Mouse (Mus musculus): ENCODE measurements at regions not wholly inside any gene's neighbourhood (a gene's known extent, or its start where the extent isn't known, plus 50 kb on each side); places are given as distances from the start of the nearest gene placed in this dataset.

- DNase-seq (ENCODE audit: low read depth in 2 of 2, low spot score in 2 of 2): no peak
Observed at GRCm38 (mm10) chr4:131083405-131083804, 139.2 kb downstream of the Matn1 start.

- no peak for DNase-seq (ENCODE audit: low read depth in 2 of 2, low spot score in 2 of 2)
Observed at GRCm38 (mm10) chr4:131097421-131097820, 153.2 kb downstream of the Matn1 start.

- DNase-seq (ENCODE audit: low read depth in 2 of 2, low spot score in 2 of 2): no peak
Observed at GRCm38 (mm10) chr4:131100093-131100795, 156.1 kb downstream of the Matn1 start.

GRCm38 (mm10) chr4:131100796-131101156 lies 156.6 kb downstream of the Matn1 start:
- no peak for DNase-seq (ENCODE audit: low read depth in 2 of 2, low spot score in 2 of 2)

GRCm38 (mm10) chr4:131102163-131102562 lies 158.0 kb downstream of the Matn1 start:
- no peak for DNase-seq (ENCODE audit: low read depth in 2 of 2, low spot score in 2 of 2)

GRCm38 (mm10) chr4:131107127-131107857 lies 163.1 kb downstream of the Matn1 start:
- no peak for DNase-seq (ENCODE audit: low read depth in 2 of 2, low spot score in 2 of 2)

GRCm38 (mm10) chr4:131112536-131112935 lies 168.4 kb downstream of the Matn1 start:
- DNase-seq (ENCODE audit: low read depth in 2 of 2, low spot score in 2 of 2): no peak

- no peak for DNase-seq (ENCODE audit: low read depth in 2 of 2, low spot score in 2 of 2)
Observed at GRCm38 (mm10) chr4:131113727-131114303, 169.6 kb downstream of the Matn1 start.

GRCm38 (mm10) chr4:131115247-131115646 lies 171.1 kb downstream of the Matn1 start:
- DNase-seq (ENCODE audit: low read depth in 2 of 2, low spot score in 2 of 2): no peak

GRCm38 (mm10) chr4:131118586-131118985 lies 174.4 kb downstream of the Matn1 start:
- no peak for DNase-seq (ENCODE audit: low read depth in 2 of 2, low spot score in 2 of 2)

GRCm38 (mm10) chr4:131119621-131120020 lies 175.4 kb downstream of the Matn1 start:
- no peak for DNase-seq (ENCODE audit: low read depth in 2 of 2, low spot score in 2 of 2)

GRCm38 (mm10) chr4:131120680-131121079 lies 176.5 kb downstream of the Matn1 start:
- DNase-seq (ENCODE audit: low read depth in 2 of 2, low spot score in 2 of 2): no peak

GRCm38 (mm10) chr4:131125975-131126374 lies 181.8 kb downstream of the Matn1 start:
- no peak for DNase-seq (ENCODE audit: low read depth in 2 of 2, low spot score in 2 of 2)

GRCm38 (mm10) chr4:131126901-131127300 lies 182.7 kb downstream of the Matn1 start:
- no peak for DNase-seq (ENCODE audit: low read depth in 2 of 2, low spot score in 2 of 2)

GRCm38 (mm10) chr4:131128646-131129045 lies 184.5 kb downstream of the Matn1 start:
- no peak for DNase-seq (ENCODE audit: low read depth in 2 of 2, low spot score in 2 of 2)

- DNase-seq (ENCODE audit: low read depth in 2 of 2, low spot score in 2 of 2): no peak
Observed at GRCm38 (mm10) chr4:131132201-131132600, 188.0 kb downstream of the Matn1 start.

- no peak for DNase-seq (ENCODE audit: low read depth in 2 of 2, low spot score in 2 of 2)
Observed at GRCm38 (mm10) chr4:131132781-131133180, 188.6 kb downstream of the Matn1 start.

GRCm38 (mm10) chr4:131135841-131136240 lies 191.7 kb downstream of the Matn1 start:
- DNase-seq (ENCODE audit: low read depth in 2 of 2, low spot score in 2 of 2): no peak

- DNase-seq (ENCODE audit: low read depth in 2 of 2, low spot score in 2 of 2): no peak
Observed at GRCm38 (mm10) chr4:131138891-131139290, 194.7 kb downstream of the Matn1 start.

- no peak for DNase-seq (ENCODE audit: low read depth in 2 of 2, low spot score in 2 of 2)
Observed at GRCm38 (mm10) chr4:131141890-131142465, 197.8 kb downstream of the Matn1 start.

GRCm38 (mm10) chr4:131145507-131145906 lies 201.3 kb downstream of the Matn1 start:
- no peak for DNase-seq (ENCODE audit: low read depth in 2 of 2, low spot score in 2 of 2)
